Mouse (Mus musculus) cerebellum, adult 2 months (tissue): ENCODE results near the gene Sult1a1.

Experiments
- CTCF ChIP-seq: fragments of 200-500 bp; IDR thresholded peaks from 2 replicates; pipeline ENCODE4 v1.5.1; 2011; ENCODE audit warnings: low read depth, mild to moderate bottlenecking, control low read depth, low read length, moderate library complexity, borderline replicate concordance; ENCODE audit not compliant: insufficient read depth
- POLR2A ChIP-seq: fragments of 200-500 bp; IDR thresholded peaks from 2 replicates; pipeline ENCODE4 v1.6.1; 2011; ENCODE audit warnings: low read length, control low read depth, borderline replicate concordance; ENCODE audit not compliant: insufficient read depth

DNA sequence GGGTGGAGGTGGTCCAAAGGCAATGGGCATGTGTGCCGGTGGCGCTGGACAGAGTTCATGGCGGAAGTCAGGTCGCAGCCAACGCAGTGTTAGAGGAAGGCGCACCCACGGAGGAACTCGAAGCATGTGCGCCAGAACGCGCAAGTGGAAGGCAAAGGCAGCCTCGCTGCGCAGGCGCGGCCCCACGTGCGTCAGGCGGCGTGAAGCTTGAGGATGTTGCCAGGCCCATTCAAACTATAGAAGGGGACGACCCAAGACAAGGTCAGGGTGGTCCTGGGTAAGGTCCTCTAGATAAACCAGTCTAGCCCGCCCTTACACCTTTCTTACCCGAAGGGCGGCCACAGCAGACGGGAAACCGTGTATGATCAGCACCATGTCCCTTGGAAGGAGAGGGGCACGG is 16.2 kb upstream of the Sult1a1 start:
- TF ChIP-seq POLR2A (no peak), CTCF (no peak)
